Mouse (Mus musculus) liver, adult (tissue): ENCODE results near the gene Aqp1.

Source experiments
- GATA4 ChIP-seq: IDR thresholded peaks from 2 replicates; pipeline ENCODE4 v1.6.1; 2014; ENCODE audit warnings: mild to moderate bottlenecking, low read length; ENCODE audit not compliant: insufficient replicate concordance

The Aqp1 gene

GRCm38 (mm10) chr6:55322980-55323379 lies 13.3 kb upstream of the Aqp1 start:
- no peak for TF ChIP-seq GATA4

GRCm38 (mm10) chr6:55323908-55324634 lies 12.2 kb upstream of the Aqp1 start:
- TF ChIP-seq GATA4: no peak; the same call in 1 of the 2 replicates

DNA sequence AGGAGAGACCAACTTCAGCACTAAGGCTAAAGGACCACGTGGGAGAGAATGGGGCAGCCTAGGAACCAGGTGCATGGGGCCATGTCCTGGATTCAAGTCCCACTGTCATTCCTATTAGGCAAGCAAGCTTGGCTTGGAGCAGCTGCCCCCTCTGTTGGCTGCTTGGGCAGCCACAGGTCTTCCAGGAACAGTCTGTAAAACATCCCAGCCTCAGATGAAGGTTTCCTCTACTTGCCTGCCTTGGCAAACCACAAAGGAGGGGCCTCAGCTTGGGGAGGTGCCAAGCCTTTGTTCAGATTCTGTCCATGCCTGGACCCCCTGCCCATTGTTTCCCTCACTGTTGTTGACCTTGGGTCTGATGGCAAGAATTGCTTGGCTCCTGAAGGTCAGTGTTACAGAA lies 11.4 kb upstream of the Aqp1 start:
- TF ChIP-seq GATA4: no peak

DNA sequence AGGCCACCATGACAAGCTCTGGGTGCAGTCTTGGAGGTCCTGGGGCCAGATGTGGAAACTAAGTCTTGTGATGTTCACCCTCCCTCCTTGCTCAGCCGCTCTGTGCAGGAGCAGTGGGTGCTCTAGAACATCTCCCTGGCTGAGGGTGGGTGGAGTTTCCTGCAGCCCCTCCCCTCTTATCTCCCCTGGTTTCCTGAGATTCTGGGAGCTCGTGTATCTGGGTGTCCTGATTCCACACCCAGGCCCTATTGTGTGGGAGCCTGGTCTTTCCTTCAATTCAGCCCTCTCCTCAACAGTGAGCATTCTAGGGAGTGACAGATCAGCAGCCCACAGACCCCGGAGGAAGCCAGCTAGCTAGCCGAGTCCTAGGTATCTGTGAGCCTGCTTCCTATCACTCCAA lies 9.9 kb upstream of the Aqp1 start:
- peak; percentile 90; the same call in 1 of the 2 replicates for TF ChIP-seq GATA4

GRCm38 (mm10) chr6:55327326-55327725 lies 8.9 kb upstream of the Aqp1 start:
- TF ChIP-seq GATA4: no peak

DNA sequence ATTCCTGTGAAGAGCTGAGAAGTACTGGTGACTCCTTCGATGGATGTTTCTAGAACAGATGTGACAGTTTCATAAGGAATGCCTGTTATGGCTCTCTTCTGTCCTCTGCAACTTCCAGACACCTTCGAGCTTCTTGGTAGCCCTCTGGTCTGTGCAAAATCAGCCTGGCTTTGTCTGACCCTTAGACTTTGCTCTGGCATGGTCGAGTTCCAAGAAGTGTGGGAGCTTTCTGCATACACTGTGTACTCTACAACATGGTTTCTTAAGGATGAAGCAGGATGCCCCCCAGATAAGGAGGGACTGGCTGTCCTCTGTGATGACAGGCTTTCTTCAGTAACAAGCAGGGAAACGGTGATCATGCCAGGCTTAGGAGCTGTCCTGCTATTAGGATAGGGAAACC lies 8.1 kb upstream of the Aqp1 start:
- no peak for TF ChIP-seq GATA4

- no peak for TF ChIP-seq GATA4
These were observed 4.9 kb upstream of the Aqp1 start for GRCm38 (mm10) chr6:55331315-55331714.

DNA sequence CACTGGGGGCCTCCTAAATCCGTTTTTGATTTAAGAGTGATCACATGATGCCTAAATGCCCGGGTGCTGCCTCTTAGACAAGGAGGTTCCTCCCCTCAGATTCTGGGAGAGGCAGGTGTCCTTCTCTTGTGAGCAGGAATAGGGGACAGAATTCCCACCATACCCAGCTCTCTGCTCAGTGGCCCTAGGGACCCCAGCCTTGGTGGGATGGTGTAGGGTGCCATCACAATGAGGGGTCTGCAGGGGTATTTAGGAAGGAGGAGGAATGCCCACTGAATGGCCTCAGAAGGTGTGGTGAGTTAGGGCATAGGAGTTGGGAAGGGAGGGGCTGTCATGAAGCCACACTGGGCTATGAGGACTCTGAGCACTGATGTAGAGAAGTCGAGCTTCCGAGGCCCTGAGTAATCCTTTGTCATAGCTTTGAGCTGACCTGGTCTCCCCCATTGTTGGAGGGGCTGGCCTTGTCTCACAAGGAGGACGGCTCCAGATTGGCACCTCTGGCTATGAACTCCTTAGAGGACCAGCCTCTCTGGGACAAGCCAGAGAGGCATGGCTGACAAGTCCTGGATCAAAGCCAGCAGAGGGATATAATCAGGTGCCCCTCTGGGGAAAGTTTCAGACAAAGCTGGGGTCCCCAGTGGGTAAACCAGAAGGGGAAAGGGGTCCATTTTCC lies 4.0 kb upstream of the Aqp1 start:
- no peak for TF ChIP-seq GATA4

DNA sequence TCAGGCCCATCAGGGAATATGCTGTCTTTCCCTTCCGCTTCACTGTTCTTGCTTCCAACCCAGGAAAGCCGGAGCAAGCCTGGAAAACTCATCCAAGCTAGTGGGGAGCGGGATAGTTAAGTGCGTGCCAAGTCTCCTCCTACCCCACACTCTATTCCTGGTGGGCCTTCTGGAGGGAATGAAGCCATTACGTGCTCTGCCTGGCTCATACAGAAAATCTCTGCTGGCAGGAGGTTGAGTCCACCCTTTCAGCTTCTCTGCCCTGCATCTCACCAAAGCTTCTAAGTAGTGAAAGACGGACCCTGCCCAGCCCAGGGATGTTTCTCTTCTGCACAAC lies 3.5 kb upstream of the Aqp1 start:
- no peak for TF ChIP-seq GATA4

GRCm38 (mm10) chr6:55337242-55337641 lies 1.0 kb downstream of the Aqp1 start:
- no peak for TF ChIP-seq GATA4

- no peak for TF ChIP-seq GATA4
These were observed 1.8 kb downstream of the Aqp1 start for GRCm38 (mm10) chr6:55338077-55338476.

DNA sequence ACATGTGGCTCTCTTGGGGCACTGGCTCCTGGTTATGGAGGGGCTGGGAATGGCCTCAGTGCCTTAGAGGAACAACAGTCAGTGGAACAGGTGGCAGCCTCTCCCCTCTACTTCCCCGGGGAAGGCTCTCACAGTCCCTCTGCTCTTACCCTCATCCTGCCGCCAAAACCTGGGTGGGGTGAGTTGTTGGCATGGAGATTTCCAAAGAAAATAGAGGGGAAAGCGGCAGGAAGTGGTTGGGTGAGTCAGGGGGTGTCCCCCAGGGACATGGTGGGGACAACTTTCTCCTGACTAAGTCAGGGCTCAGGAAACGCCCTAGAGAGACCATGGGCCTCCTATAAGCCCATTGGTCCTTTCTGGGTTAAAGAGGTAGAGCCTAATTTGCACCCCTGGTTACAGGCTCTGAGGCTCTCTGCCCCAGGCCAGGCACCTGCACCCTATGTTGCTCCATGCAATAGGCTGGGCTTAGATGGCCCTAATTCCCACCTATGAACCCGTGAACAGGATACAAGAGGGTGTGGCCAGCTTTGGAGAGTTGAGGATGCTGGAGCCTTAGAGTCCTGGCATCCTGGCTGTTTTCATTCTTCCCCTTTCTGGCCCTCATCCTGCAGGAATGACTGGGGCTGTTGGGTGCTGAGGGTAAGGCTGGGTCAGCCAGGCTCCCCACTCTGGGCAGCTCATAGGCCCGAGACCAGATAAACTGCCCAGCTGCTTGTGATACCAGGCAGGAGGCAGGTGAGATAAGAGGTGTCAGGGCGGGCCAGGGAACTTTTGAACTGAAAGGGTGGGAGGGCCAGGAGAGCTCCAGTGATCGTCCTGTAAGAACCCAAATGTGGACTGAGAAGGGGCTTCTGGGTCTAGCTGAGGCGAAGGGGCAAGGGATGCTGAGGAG lies 2.9 kb downstream of the Aqp1 start:
- no peak for TF ChIP-seq GATA4

DNA sequence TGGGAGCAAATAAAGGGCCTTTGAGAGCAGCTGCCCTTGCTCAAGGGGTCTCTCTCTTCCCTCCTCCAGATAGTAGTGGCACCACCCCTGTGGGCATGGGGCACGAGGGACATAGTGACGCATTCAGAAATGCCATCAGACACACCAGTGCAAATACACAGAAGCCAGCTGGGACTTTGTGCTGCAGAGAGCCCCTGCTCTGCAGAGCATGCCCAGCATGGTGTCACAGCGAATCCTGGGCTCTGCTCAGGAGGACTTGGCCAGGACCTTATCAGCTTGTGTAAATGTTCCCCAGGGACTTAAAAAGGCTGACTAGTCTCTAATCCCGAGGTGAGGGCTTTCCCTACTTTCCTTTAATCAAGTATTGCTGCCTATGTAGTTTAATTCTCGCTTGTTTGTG lies 5.5 kb downstream of the Aqp1 start:
- TF ChIP-seq GATA4: peak; percentile 64; the same call in 1 of the 2 replicates

DNA sequence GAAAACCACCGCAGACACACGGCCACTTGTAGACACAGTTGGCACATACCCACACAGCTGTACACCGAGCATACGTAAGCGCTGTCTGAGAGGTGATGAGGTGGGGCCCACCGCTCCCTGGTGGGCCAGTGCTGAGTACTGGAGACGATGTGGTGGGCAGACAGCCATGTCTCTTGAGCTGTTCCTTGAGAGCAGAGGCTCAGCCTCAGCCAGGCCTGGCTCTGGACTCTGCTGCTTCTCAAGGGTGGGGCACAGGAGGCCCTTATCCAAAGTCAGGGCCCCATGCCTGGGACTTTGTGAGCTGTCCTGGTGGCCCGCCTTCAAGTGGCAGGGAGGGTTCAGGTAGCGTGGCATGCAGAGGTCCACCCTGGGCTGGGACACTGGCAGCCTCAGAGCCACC lies 6.1 kb downstream of the Aqp1 start:
- no peak for TF ChIP-seq GATA4

DNA sequence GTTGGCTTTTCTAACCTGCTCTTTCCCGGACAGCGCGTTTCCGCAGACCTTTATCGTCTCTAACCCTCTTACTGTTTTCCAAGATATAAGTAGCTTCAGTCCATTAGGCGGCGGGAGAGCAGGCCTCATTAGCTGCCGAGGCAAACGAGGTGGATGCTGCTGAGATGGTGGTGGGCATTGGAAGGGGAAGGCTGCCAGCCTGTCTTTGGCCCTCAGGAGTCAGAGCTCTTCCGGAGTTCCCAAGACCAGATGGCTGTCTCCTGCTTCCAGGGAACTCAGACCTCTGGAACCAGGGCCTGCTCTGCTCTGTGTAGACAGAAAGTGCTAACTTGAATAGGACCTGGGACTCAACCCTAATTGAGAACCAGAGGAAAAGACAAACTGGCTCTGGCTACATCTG lies 7.2 kb downstream of the Aqp1 start:
- TF ChIP-seq GATA4: no peak

- no peak for TF ChIP-seq GATA4
These were observed 8.2 kb downstream of the Aqp1 start for GRCm38 (mm10) chr6:55344291-55345016.

GRCm38 (mm10) chr6:55345264-55345663 lies 9.0 kb downstream of the Aqp1 start:
- no peak for TF ChIP-seq GATA4
